Comparison of ENCODE assay signal across 11 mouse cellular contexts in genomic region chr7:100520204-100520603, GRCm38 (mm10). TPM values are rescaled to one million over a fixed set of nuclear protein-coding genes. Genes with fewer than 3 reads are reported as not detected.
"Had no signal": no experiment of that assay in that cellular context is flagged by ENCODE, and none has a peak within 500 bp of the region (broad histone marks: within the 10 kb centered on the region; RNA-seq: fewer than 3 reads in every experiment).

No protein-coding gene starts in this region.

- H3K4me3 ChIP-seq: left cerebral cortex, adult 2 months; liver, embryonic 13.5 days; midbrain, embryonic 13.5 days had no signal

- H3K9ac ChIP-seq: liver, embryonic 13.5 days; midbrain, embryonic 13.5 days had no signal

- H3K4me1 ChIP-seq: midbrain, embryonic 13.5 days had no signal

- ATAC-seq: midbrain, embryonic 16.5 days had no signal

- H3K27me3 ChIP-seq: liver, embryonic 13.5 days; midbrain, embryonic 13.5 days had no signal

- H3K4me2 ChIP-seq: liver, embryonic 13.5 days; midbrain, embryonic 13.5 days had no signal

- H3K36me3 ChIP-seq: midbrain, embryonic 13.5 days had no signal

- H3K27ac ChIP-seq: kidney, postnatal 0 days; layer of hippocampus, adult 2 months; left cerebral cortex, adult 2 months; liver, embryonic 13.5 days; midbrain, embryonic 13.5 days had no signal

- H3K9me3 ChIP-seq: liver, embryonic 13.5 days; midbrain, embryonic 13.5 days had no signal

RNA-seq across cellular contexts. Expression of gene Ucp3, which starts 47.4 kb away (rescaled TPM):
- polyA plus RNA-seq: limb, embryonic 11.5 days; liver, adult 2 months; liver, embryonic 13.5 days; midbrain, embryonic 13.5 days; midbrain, embryonic 16.5 days; neural tube, embryonic 11.5 days; neural tube, embryonic 14.5 days; stomach, embryonic 14.5 days had no signal
